Mouse (Mus musculus) gastrocnemius, postnatal 14 days (tissue): ENCODE data around the gene Olfr832. TPM values are rescaled to one million over a fixed set of nuclear protein-coding genes. Genes with fewer than 3 reads are reported as not detected.
"Not testable (repeated sequence)": the region's sequence is repeated elsewhere in the genome, so short reads cannot be mapped to it uniquely, and the experiment has no call there.

Source experiments
- DNase-seq: peaks from one replicate; pipeline ENCODE4 v3.0.0; 2021; ENCODE audit warnings: mixed read lengths
- intact Hi-C: fragments of 180-260 bp; cut with DNase I; formaldehyde crosslinking; loops from one replicate; pipeline ENCODE4 v1.15.1; 2025; ENCODE audit warnings: low total_unique reads
- long read RNA-seq, 2 experiments: library from polyadenylated mRNA; stranded (forward); transcript quantifications; one replicate each; pipeline ENCODE4 v2.0.0; 2021
- total RNA-seq, 2 experiments: library from RNA; stranded (reverse); gene quantifications; 2 replicates each; pipeline ENCODE4 v1.2.3; 2021

The Olfr832 gene
- total RNA-seq: not detected
- long read RNA-seq, experiment 1: 0 reads
- long read RNA-seq, experiment 2: 0 reads

- DNase-seq, intact Hi-C loops: not testable (repeated sequence)
Observed at GRCm38 (mm10) chr9:18936822-18937221, at the start of gene Olfr832. Gene Olfr832, plus strand, starts transcription at chr9:18937122.

GRCm38 (mm10) chr9:18907699-18908098 lies 29.2 kb upstream of the Olfr832 start:
- intact Hi-C loops, DNase-seq: not testable (repeated sequence)

- intact Hi-C loops, DNase-seq: not testable (repeated sequence)
Observed at GRCm38 (mm10) chr9:18927921-18928320, 9.0 kb upstream of the Olfr832 start.

DNA sequence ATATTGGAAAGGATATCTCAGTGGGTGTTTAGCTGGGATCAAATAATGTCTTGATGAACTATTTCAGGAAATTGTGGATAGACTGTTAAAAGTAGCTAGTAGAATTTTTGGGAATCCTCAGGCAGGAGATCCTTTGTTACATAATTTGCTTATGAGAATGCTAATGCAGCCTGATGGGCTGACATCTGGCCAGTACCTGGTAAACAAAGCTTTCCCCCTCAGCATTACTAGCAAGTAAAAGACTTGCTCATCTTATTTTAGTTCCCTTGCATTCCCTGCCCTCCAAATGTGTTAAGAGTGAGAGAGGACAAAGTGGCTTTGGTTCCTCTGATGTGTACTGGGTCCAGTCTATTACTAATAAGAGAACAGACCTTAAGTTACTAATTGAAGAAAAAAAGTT lies 25.1 kb downstream of the Olfr832 start:
- DNase-seq: no peak
- intact Hi-C loops: no loop called here

- no peak for DNase-seq
- intact Hi-C loops: no loop called here
Observed at GRCm38 (mm10) chr9:18987690-18988089, 50.8 kb downstream of the Olfr832 start, which contains the start of gene Olfr834. Gene Olfr834, plus strand, starts transcription at chr9:18987990.

Other genes starting within 250 kb of the Olfr832 start
- not detected for gene Olfr24, start 173.1 kb upstream of the Olfr832 start, total RNA-seq
- not detected for gene Olfr828, start 117.6 kb upstream of the Olfr832 start, total RNA-seq
- not detected for gene Olfr829, start 82.2 kb upstream of the Olfr832 start, total RNA-seq
- not detected for gene Olfr830, start 62.4 kb upstream of the Olfr832 start, total RNA-seq
- gene Olfr834, start 50.9 kb downstream of the Olfr832 start, total RNA-seq: not detected
- gene Olfr835, start 95.6 kb downstream of the Olfr832 start, total RNA-seq: not detected
- not detected for gene Olfr836, start 183.3 kb downstream of the Olfr832 start, total RNA-seq
- not detected for gene Olfr837, start 199.2 kb downstream of the Olfr832 start, total RNA-seq
- gene Olfr839-ps1, start 240.2 kb downstream of the Olfr832 start, total RNA-seq: not detected